Mouse (Mus musculus) thymus, postnatal 14 days (tissue): ENCODE data around the gene Flii.

Experiments used
- DNase-seq: peaks from one replicate; pipeline ENCODE4 v3.0.0; 2021

The Flii gene

DNA sequence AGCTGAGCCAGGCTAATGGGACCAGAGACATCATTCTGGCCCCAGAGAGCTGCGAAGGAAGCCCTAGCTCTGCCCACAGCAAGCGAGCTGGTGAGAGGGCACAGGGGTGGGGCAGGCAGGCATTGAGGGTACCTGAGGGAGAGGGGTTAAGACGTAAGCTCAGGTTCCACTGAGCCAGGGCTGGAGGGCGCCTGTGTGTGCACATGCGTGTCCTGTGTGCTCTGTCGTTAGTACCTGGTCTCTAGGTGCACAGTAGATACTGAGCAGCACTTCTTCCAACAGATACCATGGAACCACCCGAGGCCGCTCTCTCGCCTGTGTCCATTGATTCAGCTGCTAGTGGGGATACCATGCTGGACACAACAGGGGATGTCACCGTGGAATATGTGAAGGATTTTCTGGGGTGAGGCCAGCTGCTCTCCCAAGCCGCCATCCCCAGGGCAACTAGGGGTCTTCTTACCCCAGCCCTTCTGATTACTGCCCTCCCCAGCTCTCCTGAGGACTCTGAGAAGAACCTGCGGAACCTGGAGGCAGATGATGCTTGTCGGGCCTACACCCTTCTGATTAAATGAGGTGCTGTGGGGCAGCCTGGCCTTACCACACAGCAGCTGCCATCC is 14.3 kb downstream of the Flii start:
- DNase-seq = no peak

DNA sequence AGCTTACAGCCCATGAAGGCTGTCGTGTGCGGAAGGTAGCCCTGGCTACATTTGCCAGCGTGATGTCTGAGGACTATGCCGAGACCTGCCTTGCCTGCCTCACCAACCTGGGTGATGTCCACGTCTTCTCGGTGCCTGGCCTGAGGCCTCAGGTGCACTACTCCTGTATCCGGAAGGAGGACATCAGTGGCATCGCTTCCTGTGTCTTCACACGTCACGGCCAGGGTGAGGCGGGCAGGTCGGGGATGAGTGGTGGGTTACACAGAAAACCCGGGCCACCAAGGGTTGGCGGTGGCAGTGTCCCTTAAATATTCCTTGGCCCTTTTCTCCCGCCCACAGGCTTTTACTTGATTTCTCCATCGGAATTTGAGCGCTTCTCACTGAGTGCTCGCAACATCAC is 15.0 kb downstream of the Flii start:
- DNase-seq = no peak

DNA sequence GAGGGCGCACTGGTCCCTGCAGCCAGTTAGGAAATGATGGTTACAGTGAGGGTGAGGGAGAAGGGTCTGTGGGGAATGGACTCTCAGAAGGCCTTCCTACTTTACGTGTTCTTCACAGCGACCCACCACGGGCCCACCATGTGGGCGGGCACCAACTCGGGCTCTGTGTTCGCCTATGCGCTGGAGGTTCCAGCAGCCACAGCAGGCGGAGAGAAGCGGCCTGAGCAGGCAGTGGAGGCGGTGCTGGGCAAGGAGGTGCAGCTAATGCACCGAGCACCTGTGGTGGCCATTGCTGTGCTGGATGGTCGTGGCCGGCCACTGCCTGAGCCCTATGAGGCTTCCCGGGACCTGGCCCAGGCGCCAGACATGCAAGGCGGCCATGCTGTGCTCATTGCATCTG is 15.8 kb downstream of the Flii start:
- no peak for DNase-seq

DNA sequence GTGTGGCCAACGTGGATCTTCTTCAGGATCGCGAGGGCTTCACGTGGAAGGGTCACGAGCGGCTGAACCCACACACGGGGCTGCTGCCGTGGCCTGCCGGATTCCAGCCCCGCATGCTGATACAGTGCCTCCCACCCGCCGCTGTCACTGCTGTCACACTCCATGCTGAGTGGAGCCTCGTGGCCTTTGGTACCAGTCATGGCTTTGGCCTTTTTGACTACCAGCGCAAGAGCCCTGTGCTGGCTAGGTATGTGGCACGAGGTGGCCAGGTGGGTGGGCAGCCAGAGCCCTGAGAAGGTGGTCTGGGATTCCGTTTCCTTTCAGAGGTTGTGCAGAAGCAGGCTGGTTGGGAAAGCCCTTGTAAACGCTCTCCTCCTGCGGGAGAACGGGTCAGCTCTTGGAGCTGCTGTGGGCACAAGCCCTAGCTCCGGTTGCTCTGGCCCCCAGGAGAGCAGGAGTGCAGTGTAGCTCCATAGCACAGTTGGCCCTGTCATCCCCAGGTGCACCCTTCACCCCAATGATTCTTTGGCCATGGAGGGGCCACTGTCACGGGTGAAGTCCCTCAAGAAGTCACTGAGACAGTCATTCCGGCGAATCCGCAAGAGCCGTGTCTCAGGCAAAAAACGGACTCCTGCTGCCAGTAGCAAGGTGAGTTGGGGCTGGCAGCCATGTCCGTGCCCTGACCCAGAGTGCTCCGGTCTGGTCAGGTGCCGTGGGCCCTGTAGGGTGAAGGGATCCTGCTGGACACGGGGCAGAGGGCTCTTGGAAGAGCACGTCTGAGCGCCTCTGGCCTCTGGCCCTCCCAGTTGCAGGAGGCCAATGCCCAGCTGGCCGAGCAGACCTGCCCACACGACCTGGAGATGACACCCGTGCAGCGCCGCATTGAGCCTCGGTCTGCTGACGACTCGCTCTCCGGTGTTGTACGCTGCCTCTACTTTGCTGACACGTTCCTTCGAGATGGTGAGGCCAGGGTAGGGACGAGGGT is 17.3 kb downstream of the Flii start:
- DNase-seq = no peak

DNA sequence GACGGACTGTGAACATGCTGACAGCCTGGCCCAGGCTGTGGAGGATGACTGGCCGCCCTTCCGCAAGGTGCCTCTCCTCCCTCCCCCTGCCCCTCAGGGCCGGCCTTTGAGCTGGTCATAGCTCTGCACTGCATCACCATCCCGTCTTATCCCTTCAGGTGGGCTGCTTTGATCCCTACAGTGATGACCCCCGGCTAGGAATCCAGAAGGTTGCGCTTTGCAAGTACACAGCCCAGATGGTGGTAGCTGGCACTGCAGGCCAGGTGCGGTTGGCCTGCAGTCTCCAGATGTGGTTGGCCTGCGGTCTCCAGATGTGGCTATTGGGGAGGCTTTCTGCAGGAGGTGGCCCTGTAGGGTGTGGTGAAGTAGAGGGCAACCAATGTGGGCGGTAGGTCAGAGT is 18.4 kb downstream of the Flii start:
- no peak for DNase-seq

DNA sequence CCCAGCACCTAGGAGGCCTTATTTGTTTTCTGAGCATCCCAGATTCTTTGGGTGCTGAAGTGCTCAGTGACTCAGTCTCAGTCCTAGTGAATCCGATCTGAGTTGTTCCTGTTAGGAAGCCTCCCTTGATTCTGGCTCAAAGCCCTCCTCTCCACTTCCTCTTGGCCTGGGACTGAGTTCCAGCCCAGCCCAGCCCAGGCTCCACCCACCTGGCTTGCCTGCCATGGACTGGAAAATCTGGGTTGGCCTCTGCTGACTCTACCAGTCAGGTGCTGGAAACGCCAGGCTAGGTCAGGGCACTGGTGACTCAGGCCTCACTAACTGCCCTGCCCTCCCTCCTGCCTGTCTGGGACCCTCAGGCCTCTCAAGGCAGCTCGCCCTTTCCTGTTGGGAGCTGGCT is 19.4 kb downstream of the Flii start:
- DNase-seq = no peak

DNA sequence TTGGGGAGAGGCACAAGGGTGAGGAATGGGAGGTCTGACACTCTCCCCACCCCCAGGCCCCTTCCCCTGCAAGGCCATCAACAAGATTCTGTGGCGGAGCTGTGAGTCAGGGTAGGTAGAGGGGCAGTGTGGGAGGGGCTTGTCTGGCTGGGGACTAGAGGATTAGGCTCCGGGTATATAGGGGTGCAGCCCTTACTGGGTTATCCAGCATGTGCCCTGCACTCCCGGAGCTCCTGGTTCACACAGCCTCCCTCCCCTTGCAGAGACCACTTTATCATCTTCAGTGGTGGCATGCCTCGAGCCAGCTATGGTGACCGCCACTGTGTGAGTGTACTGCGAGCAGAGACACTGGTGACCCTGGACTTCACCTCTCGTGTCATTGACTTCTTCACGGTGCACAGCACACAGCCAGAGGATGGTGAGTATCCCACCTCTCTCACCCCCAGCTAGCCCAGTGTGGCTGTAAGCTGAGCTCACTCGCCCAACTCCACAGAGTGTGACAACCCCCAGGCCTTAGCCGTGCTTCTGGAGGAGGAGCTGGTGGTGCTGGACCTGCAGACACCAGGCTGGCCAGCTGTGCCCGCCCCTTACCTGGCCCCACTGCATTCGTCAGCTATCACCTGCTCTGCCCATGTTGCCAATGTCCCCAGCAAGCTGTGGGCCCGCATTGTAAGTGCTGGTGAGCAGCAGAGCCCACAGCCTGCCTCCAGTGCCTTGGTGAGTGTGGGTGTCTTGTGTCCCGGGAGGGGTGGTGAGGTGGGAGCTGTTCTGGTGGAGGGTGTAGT is 20.2 kb downstream of the Flii start:
- DNase-seq = no peak

DNA sequence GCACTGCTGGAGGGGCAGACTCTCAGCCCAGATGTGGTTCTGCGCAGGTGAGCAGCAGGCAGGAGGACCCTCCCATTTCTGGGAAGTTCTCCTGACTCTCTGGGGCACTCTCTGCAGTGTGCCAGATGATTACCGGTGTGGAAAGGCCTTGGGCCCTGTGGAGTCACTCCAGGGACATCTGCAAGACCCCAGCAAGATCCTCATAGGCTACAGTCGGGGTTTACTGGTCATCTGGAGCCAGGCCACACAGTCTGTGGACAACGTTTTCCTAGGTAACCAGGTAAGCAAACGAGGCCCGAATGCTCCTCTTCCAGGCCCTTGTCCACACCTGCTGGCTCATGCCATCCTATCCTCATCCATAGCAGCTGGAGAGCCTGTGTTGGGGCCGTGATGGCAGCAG is 21.0 kb downstream of the Flii start:
- no peak for DNase-seq

DNA sequence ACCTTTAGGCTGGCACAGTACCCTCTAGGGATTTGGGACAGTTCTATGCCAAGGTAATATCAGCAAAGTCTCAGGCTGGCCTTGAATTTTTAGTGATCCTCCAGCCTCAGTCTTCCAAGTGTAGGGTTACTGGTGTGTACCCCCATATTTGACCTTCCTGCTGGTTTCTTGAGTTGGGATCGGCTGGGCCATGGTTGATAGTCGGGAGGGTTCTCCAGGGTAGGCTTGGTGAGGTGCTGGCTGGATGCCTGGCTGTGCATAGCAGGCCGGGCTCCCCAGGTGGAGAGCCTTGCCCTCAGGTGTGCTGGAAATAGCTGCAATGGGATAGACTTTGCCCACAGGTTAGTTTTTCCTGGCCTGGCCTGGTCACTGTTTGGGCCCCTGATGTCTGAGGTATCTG is 21.8 kb downstream of the Flii start:
- DNase-seq = no peak

DNA sequence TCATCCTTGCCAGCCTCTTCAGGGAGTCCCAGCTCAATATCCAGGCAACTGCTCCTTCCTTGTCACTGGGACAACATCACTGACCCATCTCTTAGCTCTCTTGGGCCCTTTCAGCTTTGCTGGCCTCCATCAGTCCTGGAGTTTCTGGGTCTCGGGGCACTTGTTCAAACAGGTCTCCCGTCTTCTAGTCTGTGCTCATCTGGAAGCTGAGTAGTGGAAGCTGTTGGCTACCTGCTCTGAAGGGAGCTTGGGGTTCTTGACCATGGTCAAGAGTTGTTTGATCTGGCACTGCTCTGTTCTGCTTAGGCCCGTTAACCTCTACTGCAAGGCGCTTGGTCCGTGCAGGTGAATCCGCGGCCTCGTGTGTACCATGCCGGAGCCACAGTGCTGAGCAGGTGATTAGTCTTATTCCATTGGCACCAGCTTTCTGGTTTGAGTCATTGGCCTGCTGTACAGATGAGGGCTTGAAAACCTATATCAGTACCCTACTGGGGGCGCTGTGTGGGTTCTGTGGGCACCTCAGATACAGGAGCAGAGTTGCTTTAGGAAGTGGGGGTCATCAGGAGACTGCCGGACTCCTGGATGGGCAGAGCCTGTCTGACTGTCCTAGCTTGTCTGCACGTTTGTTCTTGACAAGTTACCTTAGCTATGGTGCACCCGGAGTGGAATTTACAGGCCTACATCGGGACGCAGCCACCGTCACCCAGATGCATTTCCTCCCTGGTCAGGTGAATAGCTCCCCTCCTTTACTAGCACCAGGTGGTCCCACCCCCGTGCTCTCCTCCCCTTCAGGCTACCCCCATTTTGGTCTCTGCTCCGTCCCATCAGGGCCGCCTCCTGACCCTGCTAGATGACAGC is 22.8 kb downstream of the Flii start:
- no peak for DNase-seq

DNA sequence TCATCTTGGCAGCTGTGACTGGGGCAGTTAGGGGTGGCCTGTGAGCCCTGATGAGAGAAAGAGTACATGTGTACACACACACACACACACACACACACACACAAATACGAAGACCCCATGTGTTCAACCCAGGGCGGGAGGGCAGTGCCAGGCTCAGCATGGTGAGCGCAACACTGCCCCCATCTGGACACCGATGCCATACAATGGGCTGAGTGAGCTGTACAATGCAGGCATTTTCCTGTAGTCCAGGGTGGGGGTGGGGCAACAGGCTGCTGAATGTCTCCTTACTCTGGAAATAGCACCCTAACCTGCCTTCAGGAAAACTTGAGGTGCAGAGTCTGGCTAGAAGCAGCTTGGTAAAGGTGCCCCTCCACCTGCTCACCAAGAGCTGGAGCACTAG is 23.9 kb downstream of the Flii start:
- peak; percentile 78 for DNase-seq

DNA sequence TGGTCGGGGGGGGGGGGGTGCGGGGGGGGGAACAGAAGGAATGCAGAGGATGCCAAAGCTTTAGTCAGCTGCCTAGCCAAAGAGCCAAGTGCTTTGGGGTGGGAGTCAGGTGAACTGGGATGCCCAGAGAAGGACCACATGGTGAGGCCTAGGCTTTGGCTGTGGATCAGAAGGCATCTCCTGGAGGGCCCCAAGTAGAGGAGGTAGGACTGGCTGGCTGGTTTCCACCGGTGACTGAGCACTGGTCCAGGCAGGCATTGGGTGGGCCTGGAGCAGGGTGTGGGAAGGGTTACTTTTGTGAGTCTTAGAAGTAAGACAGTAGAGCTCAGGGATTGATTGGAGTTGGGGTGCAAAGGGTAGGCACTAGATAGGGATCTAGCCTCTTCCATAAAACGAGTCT is 25.5 kb downstream of the Flii start:
- DNase-seq = no peak

DNA sequence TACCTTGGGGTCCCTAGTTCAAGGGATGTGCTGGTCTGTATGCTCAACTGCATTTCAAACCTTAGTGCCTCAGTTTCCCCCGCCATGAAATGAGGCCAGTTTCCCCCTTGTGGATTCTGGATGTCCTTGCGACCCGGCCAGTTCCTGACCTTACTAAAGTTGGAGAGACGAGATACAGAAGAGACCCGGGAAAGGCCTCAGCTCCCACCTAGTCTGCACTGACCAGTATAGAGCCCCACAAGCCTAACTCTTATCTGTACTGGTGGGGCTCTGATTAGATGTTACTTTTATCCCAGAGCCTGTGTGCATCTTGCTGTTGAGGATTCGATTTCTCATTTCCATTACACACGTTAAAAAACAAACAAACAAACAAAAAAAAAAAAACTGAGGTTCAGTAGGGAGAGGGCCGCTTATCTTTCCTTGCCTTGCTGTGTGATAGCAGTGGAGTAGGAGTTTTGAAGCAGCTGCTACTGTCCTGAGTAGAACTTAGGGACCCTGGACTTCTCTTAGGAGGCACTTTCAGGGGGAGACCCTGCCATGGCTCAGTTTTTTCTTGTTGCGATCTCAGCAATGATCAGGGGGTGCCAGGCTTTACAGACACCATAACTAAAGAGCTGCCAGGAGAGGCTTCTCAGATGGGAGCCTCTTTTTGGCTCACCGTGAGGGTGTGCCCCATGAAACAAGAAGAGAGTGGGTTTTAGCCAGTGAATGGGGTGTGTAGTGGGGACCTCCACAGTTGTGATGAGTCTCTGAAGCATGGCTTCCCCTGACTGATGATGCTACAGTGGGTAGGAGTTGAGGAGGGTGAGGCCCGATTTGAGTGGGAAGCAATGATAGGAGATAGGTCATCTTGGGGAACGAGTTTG is 26.5 kb downstream of the Flii start:
- no peak for DNase-seq

DNA sequence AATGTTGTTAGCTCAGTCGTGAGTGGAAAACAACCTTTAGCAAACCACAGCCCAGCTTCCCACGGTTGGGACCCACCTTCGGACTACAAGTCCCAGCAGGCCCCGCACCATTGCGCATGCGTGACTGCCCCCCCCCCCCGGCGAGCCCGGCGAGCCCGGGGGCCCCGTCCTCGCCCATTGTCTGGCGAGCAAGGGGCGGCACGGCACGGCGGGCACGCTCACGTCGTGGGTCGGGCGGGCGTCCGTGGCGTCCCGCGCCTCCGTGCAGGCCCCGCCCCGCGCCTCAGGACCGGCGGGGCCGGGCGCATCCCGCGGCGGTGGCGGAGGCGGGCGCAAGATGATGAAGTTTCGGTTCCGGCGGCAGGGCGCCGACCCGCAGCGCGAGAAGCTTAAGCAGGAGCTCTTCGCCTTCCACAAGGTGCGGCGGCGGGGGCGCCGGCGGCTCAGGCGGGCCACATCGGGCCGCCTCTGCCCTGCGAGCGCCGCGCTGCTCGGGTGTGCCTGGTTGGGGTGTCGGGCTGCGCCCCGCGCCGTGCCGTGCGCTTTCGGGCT is 27.5 kb downstream of the Flii start, which contains the start of gene Llgl1:
Llgl1 (plus strand) TSS at position 200 of the 552 bp plus-strand sequence.
- peak; percentile 91 for DNase-seq

DNA sequence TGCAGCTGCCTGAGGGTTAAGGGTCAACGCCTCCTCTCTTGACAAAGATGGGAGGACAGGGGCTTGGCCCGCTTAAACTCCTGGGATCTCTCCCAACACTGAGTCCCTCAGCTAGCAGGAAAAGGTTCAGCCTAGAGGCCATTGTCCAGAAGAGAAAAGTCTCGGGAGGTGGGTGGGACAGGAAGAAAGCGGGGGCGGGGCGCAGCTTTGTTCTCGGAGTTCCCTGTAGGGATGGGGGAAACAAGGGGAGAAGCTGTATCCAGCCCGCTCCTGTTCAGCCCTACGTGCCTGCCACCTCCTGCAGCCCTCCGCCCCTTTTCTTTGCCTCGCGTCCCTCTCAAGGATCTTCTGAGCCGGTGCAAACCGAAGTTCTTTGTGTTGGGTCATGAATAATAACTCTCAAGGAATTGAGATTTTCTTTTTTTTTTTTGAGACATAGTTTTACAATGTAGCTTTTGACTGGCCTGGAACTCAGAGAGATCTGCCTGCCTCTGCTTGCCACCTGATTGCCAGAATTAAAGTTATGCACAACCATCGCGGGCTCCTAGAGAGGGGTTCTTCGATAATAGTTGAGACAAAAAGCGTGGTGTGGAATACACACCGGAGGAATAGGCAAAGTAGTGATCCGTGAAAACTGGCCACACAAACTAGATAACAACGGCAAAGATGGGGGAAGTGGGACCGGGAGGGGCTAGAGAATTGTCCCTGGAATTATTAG is 28.1 kb downstream of the Flii start:
- DNase-seq = peak; percentile 65

DNA sequence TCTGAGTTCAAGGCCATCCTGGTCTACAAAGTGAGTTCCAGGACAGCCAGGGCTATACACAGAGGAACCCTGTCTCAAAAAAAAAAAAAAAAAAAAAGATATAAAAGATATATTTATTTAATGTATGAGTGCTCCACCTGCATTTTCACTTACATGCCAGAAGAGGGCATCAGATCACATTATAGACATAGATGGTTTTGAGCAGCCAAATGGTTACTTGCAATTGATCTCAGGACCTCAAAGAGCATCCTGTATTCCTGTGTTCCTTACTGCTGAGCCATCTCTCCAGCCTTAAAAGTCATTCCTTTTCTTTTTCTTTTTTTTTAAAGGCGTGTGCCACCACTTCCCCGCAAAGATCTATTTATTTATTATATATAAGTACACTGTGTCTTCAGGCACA is 29.5 kb downstream of the Flii start:
- DNase-seq = no peak

DNA sequence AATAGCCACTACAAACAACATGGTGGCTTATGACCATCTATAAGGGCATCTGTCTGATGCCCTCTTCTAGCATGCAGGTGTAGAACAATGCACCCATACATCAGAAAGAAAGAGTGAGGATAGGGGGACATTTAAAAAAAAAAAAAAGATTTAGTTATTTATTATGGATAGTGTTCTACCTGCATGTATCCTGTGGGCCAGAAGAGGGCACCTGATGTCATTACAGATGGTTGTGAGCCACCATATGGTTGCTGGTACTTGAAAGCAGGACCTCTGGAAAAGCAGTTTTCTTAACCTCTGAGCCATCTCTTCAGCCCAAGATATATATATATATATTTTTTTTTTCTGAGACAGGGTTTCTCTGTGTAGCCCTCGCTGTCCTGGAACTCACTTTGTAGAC is 30.9 kb downstream of the Flii start:
- no peak for DNase-seq
